Mouse (Mus musculus): ENCODE results near the gene Gpr153. TPM values are rescaled to one million over a fixed set of nuclear protein-coding genes. Genes with fewer than 3 reads are reported as not detected.

Gpr153 gene
- total RNA-seq, 2 experiments from 2014 or later = not detected

DNA sequence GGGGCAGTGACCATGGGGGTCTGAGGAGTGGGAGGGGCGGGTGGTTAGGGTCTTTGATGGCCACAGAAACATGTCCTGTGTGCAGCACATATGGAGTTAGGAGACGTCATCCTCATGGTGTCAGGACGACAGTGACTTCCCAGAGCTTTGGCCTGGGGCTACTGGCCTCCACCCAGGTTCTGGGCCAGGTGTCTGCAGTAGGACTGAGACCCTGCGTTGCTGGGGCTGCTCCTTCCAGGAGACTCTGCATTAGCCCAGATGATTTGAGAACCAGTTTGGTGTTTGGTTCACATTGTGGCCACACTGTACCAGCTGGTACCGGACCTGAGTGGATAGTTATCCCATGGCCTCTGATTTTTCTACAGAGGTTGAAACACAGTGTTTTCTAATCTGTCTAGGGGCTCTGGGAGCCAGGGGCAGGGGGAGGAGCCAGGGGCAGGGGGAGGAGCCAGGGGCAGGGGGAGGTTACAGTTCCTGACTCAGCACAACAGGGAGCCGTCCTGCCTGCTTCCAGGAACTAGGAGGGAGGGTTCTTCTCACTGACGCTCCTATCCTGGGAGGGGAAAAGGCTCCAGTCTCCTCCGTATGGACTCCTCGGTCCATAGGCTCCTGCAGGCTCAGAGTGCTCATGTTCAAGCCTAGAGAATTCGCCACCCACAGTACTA is 10.4 kb upstream of the Gpr153 start:
- no peak for ATAC-seq (replicated peaks; ENCODE audit: low FRiP score, low TSS enrichment, poor library complexity, severe bottlenecking)

DNA sequence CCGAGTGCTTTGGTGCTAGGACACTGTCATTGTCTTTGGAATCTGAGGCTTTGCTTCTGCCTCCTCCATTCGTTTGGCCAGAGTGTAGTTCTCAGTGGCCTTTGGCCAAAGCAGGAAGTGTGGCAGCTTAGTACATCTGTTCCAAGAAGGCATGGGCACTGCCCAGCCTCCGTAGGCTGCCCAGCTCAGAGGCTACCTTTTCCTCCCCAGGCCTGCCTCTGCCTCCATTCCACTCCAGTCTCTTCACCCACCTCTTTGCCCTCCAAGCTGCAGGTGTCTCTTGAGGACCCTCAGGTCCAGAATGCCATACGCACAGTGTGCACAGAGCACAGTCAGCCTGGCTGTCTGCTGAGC is 9.9 kb upstream of the Gpr153 start:
- no peak for ATAC-seq (replicated peaks; ENCODE audit: low FRiP score, low TSS enrichment, poor library complexity, severe bottlenecking)

DNA sequence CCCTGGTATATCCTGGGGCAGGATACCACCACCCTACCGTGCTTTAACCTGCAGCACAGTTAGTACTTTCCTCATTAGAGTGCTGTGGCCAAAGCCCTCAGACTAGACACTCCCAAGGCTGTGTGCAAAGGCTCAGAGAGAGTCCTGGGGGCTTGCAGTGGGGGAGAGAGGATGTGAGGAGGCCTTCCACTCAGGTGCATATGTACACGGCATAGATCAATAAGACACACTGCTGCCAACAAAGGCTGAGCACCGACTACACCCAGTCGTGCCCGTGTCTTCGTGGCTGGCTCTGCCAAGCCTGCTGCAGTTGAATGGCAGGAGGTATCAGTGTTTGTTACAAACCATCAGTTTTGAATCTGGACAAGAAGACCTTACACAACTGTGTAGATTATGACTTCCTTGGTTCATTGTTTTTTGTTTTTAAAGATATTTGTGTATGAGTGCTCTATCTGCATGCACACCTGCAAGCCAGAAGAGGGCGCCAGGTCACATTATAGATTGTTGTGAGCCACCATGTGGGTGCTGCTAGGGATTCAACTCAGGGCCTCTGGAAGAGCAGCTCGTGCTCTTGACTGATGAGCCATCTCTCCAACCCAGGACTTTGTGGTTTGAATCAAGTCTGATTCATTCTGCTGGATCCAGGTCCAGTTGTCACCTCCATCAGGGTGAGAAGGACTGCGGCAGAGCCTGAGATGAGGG is 9.0 kb upstream of the Gpr153 start:
- ATAC-seq (replicated peaks; ENCODE audit: low FRiP score, low TSS enrichment, poor library complexity, severe bottlenecking) = no peak

DNA sequence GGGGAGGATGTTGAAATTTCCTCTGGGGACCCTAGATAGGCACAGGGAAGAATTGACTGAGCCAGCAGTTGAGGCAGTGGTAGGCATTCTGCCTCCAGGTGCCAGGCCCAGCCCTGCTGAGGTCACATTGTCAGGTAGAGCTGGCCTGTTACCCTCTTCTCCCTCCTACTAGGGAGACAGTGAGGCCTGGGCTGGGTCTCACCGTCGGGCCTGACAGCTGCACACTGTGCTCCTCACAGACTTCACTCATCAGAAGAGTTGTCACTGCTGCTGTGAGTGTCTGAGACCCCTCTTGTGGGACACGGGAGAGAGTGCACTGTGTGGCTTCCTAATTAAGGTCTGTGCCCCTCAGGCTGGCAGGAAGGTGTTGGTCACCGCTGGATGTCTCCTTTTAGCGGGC is 8.2 kb upstream of the Gpr153 start:
- no peak for ATAC-seq (replicated peaks; ENCODE audit: low FRiP score, low TSS enrichment, poor library complexity, severe bottlenecking)

DNA sequence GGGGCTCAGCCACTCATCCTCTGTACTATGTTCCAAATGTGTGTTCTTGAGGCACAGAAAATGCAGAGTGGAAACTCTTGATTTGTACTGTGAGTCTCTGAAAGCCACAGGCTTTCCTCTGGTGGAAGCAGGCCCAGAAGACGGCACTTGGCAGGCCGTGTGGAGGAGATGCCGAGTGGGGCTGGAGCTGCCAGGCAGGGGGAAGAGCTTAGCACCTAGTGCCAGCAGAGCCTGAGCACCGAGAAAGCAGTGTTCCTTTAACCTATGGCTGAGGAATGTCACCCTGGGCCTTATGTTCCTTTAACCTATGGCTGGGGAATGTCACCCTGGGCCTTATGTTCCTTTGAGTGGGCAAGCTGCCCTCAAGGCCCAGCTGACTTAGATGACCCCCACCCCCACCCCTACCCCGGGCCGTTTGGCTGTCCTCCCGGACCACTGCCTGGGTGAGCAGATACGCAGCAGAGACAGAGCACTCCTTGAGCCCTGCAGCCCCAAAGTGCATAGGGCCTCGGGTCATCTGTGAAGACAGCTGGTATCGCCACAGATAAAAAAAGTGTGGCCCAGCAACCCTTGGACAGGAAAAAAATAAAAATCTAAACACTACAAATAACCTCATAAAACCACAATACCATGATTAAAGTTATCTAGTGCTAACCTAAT is 7.7 kb upstream of the Gpr153 start:
- no peak for ATAC-seq (replicated peaks; ENCODE audit: low FRiP score, low TSS enrichment, poor library complexity, severe bottlenecking)

DNA sequence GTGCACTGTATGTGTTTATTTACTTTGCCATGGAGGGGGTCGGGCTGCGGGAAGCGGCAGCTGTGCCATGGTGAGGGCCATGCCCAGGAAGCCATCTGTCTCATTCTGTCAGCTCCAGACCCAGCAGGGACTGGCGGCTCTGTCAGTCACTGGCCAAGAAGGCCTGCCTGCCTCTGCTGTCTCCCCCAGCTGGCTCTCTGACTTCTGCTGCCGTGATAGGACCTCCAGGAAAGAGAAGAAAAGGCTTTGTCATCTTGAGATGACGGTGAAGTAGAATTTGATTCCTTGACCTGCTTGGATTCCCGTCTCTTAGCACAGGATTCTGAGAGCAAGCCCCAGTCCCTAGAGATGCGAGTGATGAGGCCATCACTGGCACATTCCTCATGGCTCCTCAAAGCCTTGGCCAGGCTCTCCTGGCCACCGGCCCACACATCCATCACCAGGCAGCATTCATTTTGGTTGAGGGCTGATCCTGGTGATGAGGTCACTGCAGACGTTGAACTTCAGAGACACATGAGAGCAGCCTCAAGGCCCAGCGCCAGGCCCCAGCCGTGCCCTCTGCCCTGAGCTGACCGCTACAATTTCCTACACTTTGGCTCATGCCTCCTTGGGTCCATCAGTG is 6.2 kb upstream of the Gpr153 start:
- ATAC-seq (replicated peaks; ENCODE audit: low FRiP score, low TSS enrichment, poor library complexity, severe bottlenecking) = no peak

DNA sequence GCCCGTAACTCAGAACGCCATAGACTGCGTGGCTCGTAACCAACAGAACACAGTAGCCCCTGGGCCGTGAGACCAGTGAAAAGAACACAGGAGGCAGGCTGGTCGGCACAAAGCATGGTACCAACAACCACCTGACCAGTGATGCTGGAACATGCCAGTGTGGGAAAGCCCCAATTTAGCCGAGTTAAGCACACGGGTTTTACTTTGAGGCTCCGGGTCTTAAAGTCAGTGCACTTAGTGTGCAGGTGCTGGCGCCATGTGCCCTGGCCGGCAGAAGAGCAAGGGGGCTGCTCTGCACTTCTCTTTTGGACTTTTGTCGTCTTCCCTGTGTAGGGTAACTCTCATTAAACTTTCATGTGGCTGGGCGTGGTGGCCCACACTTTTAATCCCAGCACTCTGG is 4.1 kb upstream of the Gpr153 start:
- ATAC-seq (replicated peaks; ENCODE audit: low FRiP score, low TSS enrichment, poor library complexity, severe bottlenecking) = no peak

DNA sequence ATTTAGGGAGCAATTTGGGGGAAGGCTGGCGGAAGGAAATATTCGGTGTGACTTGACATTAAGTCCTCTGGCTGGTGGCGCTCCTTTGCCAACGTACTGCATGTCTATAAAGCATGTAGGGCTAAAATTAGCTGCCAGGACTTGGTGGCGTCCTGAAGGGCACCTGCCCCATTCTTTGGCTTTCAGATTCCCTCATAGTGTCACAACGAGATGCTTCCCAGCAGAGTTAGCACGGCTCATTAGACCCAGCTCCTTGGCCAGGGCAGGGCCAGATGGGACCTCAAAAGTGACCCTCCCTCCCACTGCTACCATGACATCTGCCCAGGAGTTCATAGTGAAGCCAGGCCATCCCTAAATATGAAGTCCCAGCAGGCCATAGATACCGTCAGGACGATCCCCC is 3.4 kb upstream of the Gpr153 start:
- no peak for ATAC-seq (replicated peaks; ENCODE audit: low FRiP score, low TSS enrichment, poor library complexity, severe bottlenecking)

DNA sequence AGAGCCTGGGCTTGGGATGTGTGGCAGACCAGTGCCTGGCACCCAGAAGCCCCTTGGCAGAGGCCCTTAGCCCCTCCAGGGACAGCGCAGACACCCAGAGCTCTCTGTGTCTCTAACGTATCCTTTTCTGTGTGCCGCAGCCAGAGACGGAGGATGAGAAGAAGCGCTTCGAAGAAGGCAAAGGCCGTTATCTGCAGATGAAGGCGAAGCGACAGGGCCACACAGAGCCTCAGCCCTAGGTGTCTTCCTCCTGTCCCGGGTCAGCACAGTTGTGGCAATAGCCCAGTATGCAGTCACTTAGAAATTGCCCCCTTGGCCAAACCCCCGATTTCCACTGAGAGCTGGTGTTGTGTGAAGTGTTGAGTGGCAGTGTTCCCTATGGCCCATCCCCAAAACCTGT is 2.7 kb upstream of the Gpr153 start:
- no peak for ATAC-seq (replicated peaks; ENCODE audit: low FRiP score, low TSS enrichment, poor library complexity, severe bottlenecking)

DNA sequence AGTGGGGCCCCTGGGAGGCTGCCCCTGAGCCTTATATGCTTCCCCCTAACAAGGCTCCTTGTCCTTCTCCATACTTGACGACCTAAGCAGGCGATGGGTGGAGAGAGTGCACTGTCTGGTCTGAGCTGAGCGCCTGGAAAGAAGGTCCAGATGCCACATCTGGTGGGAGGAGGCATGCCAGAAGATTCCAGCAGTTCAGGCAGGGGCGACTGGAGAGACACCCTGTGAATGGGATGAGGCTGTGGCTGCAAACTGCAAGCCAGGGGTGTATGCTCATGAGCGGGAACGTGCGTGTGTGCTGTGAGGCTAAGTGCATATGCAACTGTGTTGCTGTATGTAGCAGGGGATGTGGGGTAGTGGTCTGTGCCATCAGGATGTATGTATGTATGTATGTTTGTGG is 2.0 kb upstream of the Gpr153 start:
- ATAC-seq (replicated peaks; ENCODE audit: low FRiP score, low TSS enrichment, poor library complexity, severe bottlenecking) = no peak

DNA sequence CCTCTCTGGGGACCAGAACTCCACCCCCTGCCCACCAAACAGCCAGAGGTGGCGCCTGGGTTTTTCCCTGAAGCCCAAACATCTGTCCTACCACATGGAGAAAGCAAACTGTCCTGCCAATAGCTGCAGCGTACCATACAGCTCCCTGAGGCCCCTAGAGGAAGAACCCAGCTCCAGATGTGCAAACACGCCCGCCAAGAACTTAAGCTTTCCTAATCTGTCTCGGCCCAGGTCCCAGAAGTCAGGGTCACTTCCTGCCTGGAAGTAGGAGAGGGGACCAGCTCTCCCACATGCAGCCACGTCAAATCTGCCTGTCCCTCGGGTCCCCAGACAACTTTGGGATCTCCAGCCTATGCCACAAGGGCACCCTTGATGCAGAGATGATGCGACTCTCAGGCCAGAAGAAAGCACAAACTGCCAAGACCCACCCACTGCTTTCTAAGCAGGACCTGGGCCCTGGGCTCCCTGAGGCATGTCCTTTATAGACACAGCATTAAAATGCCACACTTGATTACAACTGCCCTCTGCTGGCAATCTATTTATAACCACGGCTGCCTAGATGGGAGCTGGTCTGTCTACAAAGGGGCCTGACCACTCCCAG is 1.5 kb upstream of the Gpr153 start:
- peak; percentile 42; the same call in 1 of the 2 replicates for ATAC-seq (replicated peaks; ENCODE audit: low FRiP score, low TSS enrichment, poor library complexity, severe bottlenecking)

DNA sequence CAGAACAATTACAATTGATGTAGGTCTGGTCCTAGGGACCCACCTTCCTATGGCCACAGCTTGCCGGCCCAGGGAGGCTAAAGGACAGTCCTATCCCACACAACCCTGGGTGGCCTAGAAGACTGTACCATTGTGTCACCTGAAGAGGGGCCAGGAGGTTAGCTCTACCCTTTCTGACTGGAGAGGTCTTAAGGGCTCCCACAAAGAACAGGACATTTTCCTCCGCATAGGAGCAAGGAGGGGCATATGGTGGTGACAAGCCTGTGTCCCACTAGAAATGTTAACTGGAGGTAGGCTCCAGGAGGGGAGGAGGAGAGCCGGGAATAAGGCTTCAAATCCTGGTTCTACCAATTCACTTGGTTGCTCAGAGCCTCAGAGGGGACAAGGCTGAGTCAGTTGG is 841 bp upstream of the Gpr153 start:
- no peak for ATAC-seq (replicated peaks; ENCODE audit: low FRiP score, low TSS enrichment, poor library complexity, severe bottlenecking)

DNA sequence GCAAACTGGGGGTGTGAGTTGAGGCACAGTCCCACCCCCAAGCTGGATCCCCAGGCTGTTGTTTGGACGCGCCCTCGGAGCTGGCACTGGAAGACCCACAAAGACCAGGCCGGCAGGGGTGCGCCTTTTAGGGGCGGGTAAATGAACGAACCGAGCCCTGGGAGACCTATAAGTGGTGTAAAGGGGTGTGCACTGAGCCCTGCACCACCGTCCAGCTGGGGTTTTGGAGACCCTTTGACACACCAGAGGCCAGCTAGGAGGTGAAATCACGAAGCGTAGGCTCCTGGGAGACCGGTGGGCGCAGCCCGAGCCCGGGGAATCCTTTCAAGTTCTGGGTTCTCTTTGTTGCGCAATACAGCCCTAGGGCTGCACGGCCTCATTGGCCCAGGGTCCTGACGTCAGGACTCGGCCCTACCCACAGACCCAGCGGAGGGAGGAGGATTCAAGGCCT is 674 bp downstream of the Gpr153 start:
- no peak for ATAC-seq (replicated peaks; ENCODE audit: low FRiP score, low TSS enrichment, poor library complexity, severe bottlenecking)

DNA sequence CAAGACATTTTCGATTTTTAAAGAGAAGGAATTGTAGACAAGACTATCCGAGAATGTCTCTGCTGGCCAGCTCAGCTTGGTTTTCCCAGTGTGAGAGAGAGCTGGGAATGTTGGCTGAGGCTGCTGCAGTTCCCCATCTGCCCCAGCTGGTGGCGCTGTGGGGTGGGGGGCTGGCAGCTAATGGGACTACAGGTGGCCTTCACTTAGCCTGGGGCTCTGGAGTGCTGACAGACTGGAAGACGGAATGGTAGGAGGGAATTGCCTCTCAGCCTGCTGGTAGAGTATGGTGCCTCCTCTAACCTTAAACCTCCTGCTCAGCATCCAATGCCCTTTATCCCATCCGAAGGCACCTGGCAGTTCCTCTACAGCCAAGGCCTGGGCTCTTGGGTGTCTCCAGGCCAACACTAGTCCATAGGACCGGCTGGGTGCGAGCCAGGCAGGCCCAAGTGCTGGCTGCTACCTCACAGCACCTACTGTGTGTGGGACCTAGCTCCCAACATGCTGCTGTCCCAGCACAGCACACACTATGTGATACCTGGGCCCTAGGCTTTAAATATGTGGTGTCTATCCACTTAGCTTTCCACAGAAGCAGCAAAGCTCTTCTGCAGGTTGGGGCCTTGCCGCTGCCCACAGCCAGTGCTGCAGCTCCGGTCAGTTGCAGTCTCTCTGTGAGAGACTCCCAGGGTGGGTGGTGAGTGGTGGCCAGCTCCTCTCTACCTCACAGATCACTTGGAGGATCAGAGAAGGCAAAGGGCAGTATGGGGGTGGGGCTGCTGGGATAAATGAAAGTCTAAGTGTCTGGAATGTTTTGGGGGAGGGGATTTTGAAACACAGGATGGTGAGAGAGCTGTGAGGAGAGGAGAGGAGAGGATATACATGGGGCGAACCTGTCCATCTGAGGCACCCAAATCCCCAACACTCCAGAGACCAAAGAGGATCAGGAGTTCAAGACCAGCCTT is 2.6 kb downstream of the Gpr153 start:
- no peak for ATAC-seq (replicated peaks; ENCODE audit: low FRiP score, low TSS enrichment, poor library complexity, severe bottlenecking)

DNA sequence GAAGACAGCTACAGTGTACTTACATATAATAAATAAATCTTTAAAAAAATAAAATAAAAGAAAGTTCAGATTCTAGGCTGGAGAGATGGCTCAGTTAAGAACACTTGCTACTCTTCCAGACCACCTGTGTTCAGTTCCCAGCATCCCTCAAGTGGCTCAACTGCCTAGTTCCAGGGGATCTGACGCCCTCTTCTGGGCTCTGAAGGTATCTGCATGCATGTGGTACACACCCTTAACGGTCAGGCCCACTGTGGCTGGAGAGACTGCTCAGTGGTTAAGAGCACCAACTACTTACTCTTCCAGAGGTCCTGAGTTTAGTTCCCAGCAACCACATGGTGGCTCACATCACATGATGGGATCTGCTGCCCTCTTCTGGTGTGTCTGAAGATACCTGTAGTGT is 3.9 kb downstream of the Gpr153 start:
- ATAC-seq (replicated peaks; ENCODE audit: low FRiP score, low TSS enrichment, poor library complexity, severe bottlenecking) = no peak

DNA sequence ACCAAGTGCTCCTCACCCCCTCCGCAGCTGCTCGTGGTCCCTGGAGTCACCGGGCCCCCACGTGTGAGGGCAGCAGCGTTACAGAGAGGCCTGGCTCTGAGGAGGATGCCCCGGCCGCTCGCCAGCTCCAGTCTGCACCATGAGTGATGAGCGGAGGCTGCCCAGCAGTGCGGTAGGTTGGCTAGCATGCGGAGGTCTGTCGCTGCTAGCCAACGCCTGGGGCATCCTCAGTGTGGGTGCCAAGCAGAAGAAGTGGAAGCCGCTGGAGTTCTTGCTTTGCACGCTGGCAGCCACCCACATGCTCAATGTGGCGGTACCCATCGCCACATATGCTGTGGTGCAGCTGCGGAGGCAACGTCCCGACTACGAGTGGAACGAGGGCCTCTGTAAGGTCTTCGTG is 5.0 kb downstream of the Gpr153 start:
- no peak for ATAC-seq (replicated peaks; ENCODE audit: low FRiP score, low TSS enrichment, poor library complexity, severe bottlenecking)

DNA sequence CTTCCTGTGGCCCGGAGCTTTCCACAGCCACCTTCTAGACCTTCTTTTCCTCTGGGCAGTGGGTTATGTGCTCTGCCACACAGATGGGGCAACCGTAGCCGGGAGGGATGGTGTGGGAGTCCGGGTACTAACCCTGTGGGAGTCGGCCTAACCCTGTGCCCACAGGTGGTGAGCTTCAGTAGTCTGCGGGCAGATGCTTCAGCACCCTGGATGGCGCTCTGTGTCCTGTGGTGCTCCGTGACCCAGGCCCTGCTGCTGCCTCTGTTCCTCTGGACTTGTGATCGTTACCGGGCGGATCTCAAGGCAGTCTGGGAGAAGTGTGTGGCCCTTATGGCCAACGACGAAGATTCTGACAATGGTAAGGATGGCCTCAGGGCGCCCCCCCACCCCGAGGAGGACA is 7.6 kb downstream of the Gpr153 start:
- no peak for ATAC-seq (replicated peaks; ENCODE audit: low FRiP score, low TSS enrichment, poor library complexity, severe bottlenecking)

DNA sequence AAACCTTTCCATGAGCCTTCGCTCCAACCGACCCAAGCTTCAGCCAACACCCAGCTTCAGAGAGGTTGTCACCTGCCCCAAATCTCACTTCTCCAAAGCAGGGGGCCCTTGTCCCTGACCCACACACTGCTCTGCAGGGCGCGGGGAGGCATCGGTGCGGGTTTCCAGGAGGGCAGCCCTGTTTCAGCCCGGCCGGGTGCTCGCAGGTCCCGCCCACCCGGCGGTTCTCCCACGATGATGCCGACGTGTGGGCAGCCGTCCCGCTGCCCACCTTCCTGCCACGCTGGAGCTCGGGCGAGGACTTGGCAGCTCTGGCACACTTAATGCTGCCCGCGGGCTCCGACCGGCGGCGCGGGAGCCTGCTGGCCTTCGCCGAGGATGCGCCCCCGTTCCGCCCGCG is 8.7 kb downstream of the Gpr153 start:
- ATAC-seq (replicated peaks; ENCODE audit: low FRiP score, low TSS enrichment, poor library complexity, severe bottlenecking) = no peak
